Mouse (Mus musculus) kidney, adult 18-20 months (tissue): Measurements from ENCODE around the gene Lmo2.

Experiments
- DNase-seq: peaks from one replicate; pipeline ENCODE4 v3.0.0; 2021

The Lmo2 gene

GRCm38 (mm10) chr2:103957649-103958546, at the start of gene Lmo2:
Gene Lmo2, plus strand, starts transcription at chr2:103957986.
- no peak for DNase-seq

- DNase-seq = no peak
Observed at GRCm38 (mm10) chr2:103910601-103911000, 47.2 kb upstream of the Lmo2 start.

- no peak for DNase-seq
Observed at GRCm38 (mm10) chr2:103912481-103913251, 45.1 kb upstream of the Lmo2 start.

DNA sequence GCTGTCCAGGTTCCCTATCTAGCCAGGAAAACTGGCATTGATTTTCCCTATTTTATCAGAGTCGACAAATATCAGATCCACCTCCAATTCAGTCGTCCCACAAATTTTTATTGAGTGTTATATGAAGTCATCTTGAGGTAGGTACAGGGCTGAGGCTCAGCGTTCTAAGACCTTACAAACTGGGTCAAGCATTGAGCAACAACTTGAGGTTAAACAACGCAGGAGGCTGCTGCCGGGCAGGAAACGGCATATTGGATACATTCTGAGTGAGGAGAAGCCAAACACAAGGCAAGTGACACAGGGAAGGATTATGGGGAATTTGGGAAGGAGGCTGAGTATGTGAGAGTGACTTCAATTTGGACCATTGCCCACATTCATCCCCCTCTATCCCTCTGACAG, 44.5 kb upstream of the Lmo2 start:
- DNase-seq = no peak

- DNase-seq = no peak
Observed at GRCm38 (mm10) chr2:103916069-103916468, 41.7 kb upstream of the Lmo2 start.

- no peak for DNase-seq
Observed at GRCm38 (mm10) chr2:103917375-103917774, 40.4 kb upstream of the Lmo2 start.

GRCm38 (mm10) chr2:103918375-103918774, 39.4 kb upstream of the Lmo2 start:
- no peak for DNase-seq

GRCm38 (mm10) chr2:103919488-103919887, 38.3 kb upstream of the Lmo2 start:
- no peak for DNase-seq

GRCm38 (mm10) chr2:103926586-103927113, 31.1 kb upstream of the Lmo2 start:
- DNase-seq = no peak

- DNase-seq = no peak
Observed at GRCm38 (mm10) chr2:103927610-103928145, 30.1 kb upstream of the Lmo2 start.

DNA sequence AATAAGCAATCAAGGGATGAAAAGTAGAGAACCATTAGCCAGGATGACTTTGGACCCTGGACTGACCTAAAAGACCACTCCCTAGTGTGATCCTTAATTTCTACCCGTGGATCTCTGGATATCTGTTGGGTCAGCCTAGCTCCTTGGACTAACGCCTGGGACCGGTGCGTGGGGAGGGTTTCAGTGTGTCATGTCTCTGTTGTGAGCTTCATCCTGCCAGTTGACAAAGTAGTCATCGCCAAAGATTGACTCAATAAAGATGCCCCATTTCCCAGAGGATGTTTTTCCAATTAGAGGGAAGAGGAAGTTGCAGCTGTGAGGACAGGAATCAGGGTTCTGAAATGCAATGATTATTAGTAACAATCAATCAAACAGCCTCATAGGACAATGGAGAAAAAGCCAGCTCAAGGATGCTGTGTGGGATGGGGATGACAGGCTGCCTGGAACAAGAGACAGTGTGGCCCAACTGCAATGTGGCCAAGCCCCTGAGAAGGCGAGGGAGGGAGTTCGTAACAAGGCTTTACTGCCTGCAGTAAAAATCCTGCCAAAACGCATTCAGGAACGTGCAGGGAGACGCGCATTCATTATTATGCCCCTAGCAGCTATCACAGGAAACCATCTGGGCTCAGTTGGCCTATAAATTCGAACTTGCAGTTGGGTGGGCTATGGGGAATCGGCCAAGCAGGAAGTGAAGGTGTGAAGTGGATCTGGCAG, 27.3 kb upstream of the Lmo2 start:
- peak; percentile 17 for DNase-seq

- peak; percentile 5 for DNase-seq
Observed at GRCm38 (mm10) chr2:103931511-103931911, 26.3 kb upstream of the Lmo2 start.

- DNase-seq = no peak
Observed at GRCm38 (mm10) chr2:103932025-103932424, 25.8 kb upstream of the Lmo2 start.

GRCm38 (mm10) chr2:103932480-103932879, 25.3 kb upstream of the Lmo2 start:
- no peak for DNase-seq

DNA sequence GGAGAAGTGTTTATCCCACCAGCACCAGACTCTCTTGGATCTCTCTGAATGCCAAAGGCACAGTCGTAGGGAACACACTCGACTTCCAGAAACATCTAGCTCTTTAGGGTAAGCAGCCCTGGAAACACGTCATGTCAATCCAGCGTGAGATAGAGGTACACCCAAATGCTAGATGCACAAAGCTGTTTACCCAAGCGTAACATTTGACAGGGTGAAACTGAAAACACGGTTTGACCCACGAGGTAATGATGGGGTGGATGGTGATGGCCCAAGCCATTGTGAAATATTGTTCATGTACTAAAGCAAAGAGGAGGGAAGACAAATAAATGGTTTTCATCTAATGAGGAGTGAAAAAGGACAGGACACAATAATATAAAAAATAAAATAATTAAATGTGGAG, 23.5 kb upstream of the Lmo2 start:
- DNase-seq = no peak

DNA sequence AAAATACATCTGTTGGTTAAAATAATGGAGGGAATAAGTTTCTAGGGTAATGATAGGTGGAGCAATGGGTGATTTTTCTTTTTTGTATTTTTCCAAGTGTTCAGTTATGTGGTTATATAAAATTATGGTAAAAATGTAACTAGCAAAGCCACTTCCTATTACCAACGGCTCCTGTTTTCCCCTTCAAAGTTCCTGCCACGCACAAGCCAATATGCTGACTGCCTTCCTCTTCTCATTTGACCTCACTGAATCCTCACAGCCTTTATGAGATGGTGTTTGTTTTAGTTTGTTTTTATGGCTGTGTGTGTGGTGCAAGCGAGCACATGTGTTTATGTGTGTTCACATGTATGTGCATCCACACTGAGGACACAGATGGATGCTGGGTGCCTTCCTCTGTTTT, 23.1 kb upstream of the Lmo2 start:
- no peak for DNase-seq

DNA sequence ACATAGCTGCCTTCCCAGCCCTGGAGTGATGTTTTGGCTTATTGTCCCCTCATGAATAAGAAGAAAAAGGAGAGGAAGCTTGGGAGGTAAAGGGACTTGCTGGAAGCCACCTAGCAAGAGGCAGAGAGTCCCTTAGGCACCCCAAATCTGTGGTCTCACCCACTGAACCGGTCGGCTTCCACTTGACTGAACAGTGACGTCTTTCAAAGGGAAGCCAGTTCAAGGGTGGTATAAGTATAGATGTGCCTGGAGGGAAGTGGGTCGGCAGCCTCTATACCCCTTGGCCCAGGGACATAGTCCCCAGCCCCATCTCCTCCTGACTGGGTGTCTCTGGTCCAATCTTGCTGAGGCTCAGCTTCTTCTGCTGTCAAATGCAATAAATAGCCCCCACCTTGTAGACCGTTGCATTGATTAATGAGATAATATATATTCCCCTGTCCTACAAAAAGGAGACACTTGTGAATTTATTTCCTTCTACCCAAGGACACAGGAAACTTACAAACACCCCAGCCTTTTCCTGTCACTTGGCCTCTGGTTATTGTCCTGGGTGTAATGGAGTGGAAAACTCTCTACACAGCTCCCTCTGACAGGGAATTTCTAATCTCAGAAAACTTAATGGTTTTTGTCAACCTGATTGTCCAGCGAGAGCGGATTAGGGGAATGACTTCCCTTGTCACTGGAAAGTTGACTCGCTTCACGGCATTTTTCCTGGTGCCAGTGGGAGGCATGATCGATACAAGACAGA, 21.9 kb upstream of the Lmo2 start:
- peak; percentile 6 for DNase-seq

DNA sequence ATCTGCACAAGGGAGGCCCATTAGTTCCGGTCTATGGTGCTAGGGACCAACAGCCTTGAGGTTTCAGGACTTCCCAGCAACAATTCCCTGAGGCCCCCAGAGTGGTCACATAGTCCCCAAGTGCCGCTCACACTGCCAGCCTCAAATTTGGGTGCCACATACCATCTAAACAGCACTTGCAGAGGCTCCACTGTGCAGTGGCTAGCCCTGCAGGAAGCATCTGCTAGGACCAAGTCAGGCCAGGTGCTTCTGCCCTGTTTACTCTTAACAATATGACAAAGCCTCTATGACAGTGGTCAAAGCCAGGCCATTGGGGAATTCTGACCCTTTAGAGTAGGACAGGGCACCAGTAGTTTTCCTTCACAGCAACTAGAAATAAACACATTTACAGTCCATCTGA, 21.1 kb upstream of the Lmo2 start:
- no peak for DNase-seq

GRCm38 (mm10) chr2:103937670-103938069, 20.1 kb upstream of the Lmo2 start:
- DNase-seq = no peak

GRCm38 (mm10) chr2:103938573-103938972, 19.2 kb upstream of the Lmo2 start:
- no peak for DNase-seq

DNA sequence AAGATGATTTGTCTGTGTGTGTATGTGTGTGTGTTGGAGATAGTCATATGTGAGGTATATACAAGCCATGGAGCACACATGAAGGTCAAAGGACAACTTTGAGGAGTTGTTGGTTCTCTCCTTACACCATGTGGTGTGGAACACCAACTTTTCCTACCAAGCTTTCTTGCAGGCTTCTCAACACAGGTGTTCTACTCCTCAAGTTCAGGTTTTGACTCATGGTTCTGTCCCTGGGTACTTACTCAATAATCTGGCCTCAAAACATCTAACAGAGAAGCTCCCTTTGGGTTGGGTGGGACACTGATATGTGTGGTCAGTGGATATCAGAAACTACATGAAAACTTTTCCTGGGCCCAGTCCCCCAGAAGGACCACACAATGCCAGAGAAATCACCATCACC, 18.8 kb upstream of the Lmo2 start:
- DNase-seq = no peak

DNA sequence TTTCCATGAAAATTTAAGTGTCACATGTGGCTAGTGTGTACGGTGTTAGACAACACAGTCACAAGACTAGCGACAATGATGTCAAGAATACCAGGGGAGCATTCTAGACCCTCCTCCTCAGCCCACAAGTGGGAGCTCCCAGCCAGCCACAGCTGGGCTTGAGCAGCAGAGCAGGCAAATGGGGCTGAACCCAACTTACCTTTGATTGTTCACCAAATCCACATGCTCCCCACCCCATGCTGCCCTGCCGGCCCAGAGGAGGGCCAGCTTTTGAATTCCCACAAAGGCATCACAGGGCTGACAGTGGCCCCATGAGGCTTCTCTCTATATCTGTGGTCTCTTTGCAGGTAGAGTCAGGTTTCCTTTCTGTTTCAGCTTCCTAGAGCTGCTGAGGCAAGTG, 16.7 kb upstream of the Lmo2 start:
- no peak for DNase-seq
